Comparison of ENCODE assay signal across 12 mouse cellular contexts in the genomic region with DNA sequence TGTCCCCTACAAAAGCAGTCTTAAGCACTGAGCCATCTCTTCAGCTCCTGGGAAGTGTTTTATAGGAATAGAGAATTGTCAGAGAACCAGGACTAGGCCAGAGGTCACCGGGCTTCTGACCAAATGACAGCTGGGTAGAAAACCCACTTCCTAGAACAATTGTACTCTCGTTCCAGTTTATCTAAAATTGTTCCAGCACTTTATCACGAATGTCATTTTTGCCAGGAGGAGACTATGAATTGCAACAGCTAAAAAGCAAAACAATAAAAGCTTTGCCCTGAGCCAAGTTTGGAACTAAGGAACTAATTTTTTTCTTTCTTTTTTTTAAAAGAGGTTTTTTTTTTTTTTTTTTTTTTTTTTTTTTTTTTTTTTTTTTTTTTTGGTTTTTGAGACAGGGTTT. TPM values are rescaled to one million over a fixed set of nuclear protein-coding genes. Genes with fewer than 3 reads are reported as not detected.
DNase-seq lines count a peak whose midpoint lies in the region; ATAC-seq and TF ChIP-seq lines count a peak whose summit lies in the region.
"Had no signal": no experiment of that assay in that cellular context is flagged by ENCODE, and none has a peak within 500 bp of the region (broad histone marks: within the 10 kb centered on the region; RNA-seq: fewer than 3 reads in every experiment).

No protein-coding gene starts in this region.

- no peak overlapping the region for H3K4me3 ChIP-seq in gastrocnemius, adult 2 months
- H3K4me3 ChIP-seq in forebrain, embryonic 13.5 days: no peak overlapping the region
- H3K4me3 ChIP-seq: forebrain, embryonic 12.5 days; neural tube, embryonic 13.5 days had no signal

- peak; percentile 49 for DNase-seq in gastrocnemius, adult 2 months
- no peak for DNase-seq in gastrocnemius, postnatal 14 days
- DNase-seq in adrenal gland, postnatal 25 days: peak; percentile 58
- DNase-seq in heart, postnatal 36 days: peak; percentile 78 to 80
- peak; percentile 71 for DNase-seq in lung, postnatal 14 days
- DNase-seq in layer of hippocampus, adult 8-10 months (ENCODE audit: low spot score in 2 of 2): no peak
- DNase-seq in layer of hippocampus, postnatal 14 days (ENCODE audit: low spot score in 2 of 2): no peak
- DNase-seq: cerebellum, postnatal 36 days had no signal

- H3K36me3 ChIP-seq in forebrain, embryonic 13.5 days (ENCODE audit: poor library complexity, severe bottlenecking): no peaks in the 10 kb centered on the region
- H3K36me3 ChIP-seq: forebrain, embryonic 12.5 days; neural tube, embryonic 13.5 days had no signal

- TF ChIP-seq CTCF in gastrocnemius, adult 2 months (IDR thresholded peaks at IDR 0.05): no peak

- ATAC-seq in forebrain, embryonic 13.5 days: no peak

- peak overlapping the region; percentile 33 for H3K27ac ChIP-seq in gastrocnemius, adult 2 months
- H3K27ac ChIP-seq in forebrain, embryonic 13.5 days: no peak overlapping the region
- H3K27ac ChIP-seq: forebrain, embryonic 12.5 days; liver, embryonic 14.5 days; neural tube, embryonic 13.5 days had no signal

- H3K4me2 ChIP-seq in forebrain, embryonic 13.5 days: no peak overlapping the region
- H3K4me2 ChIP-seq: forebrain, embryonic 12.5 days; neural tube, embryonic 13.5 days had no signal

- H3K4me1 ChIP-seq in forebrain, embryonic 13.5 days: no peaks in the 10 kb centered on the region
- H3K4me1 ChIP-seq: forebrain, embryonic 12.5 days; neural tube, embryonic 13.5 days had no signal

- H3K27me3 ChIP-seq in forebrain, embryonic 13.5 days: no peaks in the 10 kb centered on the region
- H3K27me3 ChIP-seq: forebrain, embryonic 12.5 days; neural tube, embryonic 13.5 days had no signal

- H3K9ac ChIP-seq in forebrain, embryonic 13.5 days: no peak overlapping the region
- H3K9ac ChIP-seq: forebrain, embryonic 12.5 days; liver, embryonic 14.5 days; neural tube, embryonic 13.5 days had no signal

- intact Hi-C loops in gastrocnemius, adult 2 months (cut with DNase I): no loop called here
- intact Hi-C loops in gastrocnemius, postnatal 14 days (cut with DNase I; ENCODE audit: low total_unique reads): no loop called here
- intact Hi-C loops in heart, postnatal 36 days (cut with DNase I): no loop called here

- H3K9me3 ChIP-seq in forebrain, embryonic 13.5 days (replicated peaks): no peaks in the 10 kb centered on the region; the same call in 1 of the 2 replicates
- H3K9me3 ChIP-seq: forebrain, embryonic 12.5 days had no signal

- 92% methylated on average over 3 of the region's 3 CpGs for WGBS in forebrain, embryonic 13.5 days

RNA-seq across cellular contexts. Expression of gene Wbp2, which starts 8.8 kb away (rescaled TPM):
- 10 to 100 TPM; 77.2 to 81.8 TPM for total RNA-seq in gastrocnemius, adult 2 months (2021)
- 10 to 100 TPM; 61.6 to 65.3 TPM for total RNA-seq in gastrocnemius, postnatal 14 days (2021)
- 189 and 195 TPM in 2 replicates for total RNA-seq in adrenal gland, postnatal 25 days (2021)
- 100 to 1,000 TPM in 1 of 2 experiments, 10 to 100 TPM in 1; 97.0 to 106 TPM for total RNA-seq in heart, postnatal 36 days (2021)
- 114 and 115 TPM in 2 replicates for polyA plus RNA-seq in forebrain, embryonic 13.5 days (2015; fragmentation: Nextera tagmentation; extraction: Ambion mirVana)
- 100 to 1,000 TPM; 387 to 440 (median 429) TPM for total RNA-seq in layer of hippocampus, adult 8-10 months (2022)
- total RNA-seq in layer of hippocampus, postnatal 14 days (2021): 100 to 1,000 TPM; 287 to 295 TPM

RNA-seq across cellular contexts. Expression of gene Unc13d, which starts 17.8 kb away (rescaled TPM):
- total RNA-seq in gastrocnemius, adult 2 months (2021): under 1 TPM; 0.13 to 0.50 TPM
- under 1 TPM; 0.31 to 0.33 TPM for total RNA-seq in gastrocnemius, postnatal 14 days (2021)
- total RNA-seq in adrenal gland, postnatal 25 days (2021): 0.24 and 0.79 TPM in 2 replicates
- total RNA-seq in heart, postnatal 36 days (2021): under 1 TPM; 0.41 to 0.42 TPM
- 0.84 and 0.98 TPM in 2 replicates for polyA plus RNA-seq in forebrain, embryonic 13.5 days (2015; fragmentation: Nextera tagmentation; extraction: Ambion mirVana)
- total RNA-seq in layer of hippocampus, adult 8-10 months (2022): 1 to 10 TPM; 1.5 to 3.6 (median 2.3) TPM
- total RNA-seq in layer of hippocampus, postnatal 14 days (2021): 1 to 10 TPM; 1.3 to 2.1 TPM

RNA-seq across cellular contexts. Expression of gene Trim47, which starts 31.4 kb away (rescaled TPM):
- total RNA-seq in gastrocnemius, adult 2 months (2021): 10 to 100 TPM in 1 of 2 experiments, 1 to 10 TPM in 1; 6.0 to 12.2 TPM
- 10 to 100 TPM; 21.2 to 21.3 TPM for total RNA-seq in gastrocnemius, postnatal 14 days (2021)
- total RNA-seq in adrenal gland, postnatal 25 days (2021): 17.1 and 20.2 TPM in 2 replicates
- total RNA-seq in heart, postnatal 36 days (2021): 10 to 100 TPM; 25.2 to 34.2 TPM
- polyA plus RNA-seq in forebrain, embryonic 13.5 days (2015; fragmentation: Nextera tagmentation; extraction: Ambion mirVana): 2.7 and 2.8 TPM in 2 replicates
- 10 to 100 TPM in 1 of 4 experiments, 1 to 10 TPM in 3; 5.0 to 13.0 (median 8.2) TPM for total RNA-seq in layer of hippocampus, adult 8-10 months (2022)
- 1 to 10 TPM; 5.7 to 7.8 TPM for total RNA-seq in layer of hippocampus, postnatal 14 days (2021)

RNA-seq across cellular contexts. Expression of gene Trim65, which starts 35.4 kb away (rescaled TPM):
- 1 to 10 TPM; 4.2 to 6.6 TPM for total RNA-seq in gastrocnemius, adult 2 months (2021)
- total RNA-seq in gastrocnemius, postnatal 14 days (2021): 1 to 10 TPM; 3.3 to 3.5 TPM
- 12.2 and 12.9 TPM in 2 replicates for total RNA-seq in adrenal gland, postnatal 25 days (2021)
- 1 to 10 TPM; 7.4 to 7.6 TPM for total RNA-seq in heart, postnatal 36 days (2021)
- polyA plus RNA-seq in forebrain, embryonic 13.5 days (2015; fragmentation: Nextera tagmentation; extraction: Ambion mirVana): 1.2 and 1.6 TPM in 2 replicates
- 1 to 10 TPM; 7.2 to 10.0 (median 7.9) TPM for total RNA-seq in layer of hippocampus, adult 8-10 months (2022)
- 1 to 10 TPM; 6.0 to 6.6 TPM for total RNA-seq in layer of hippocampus, postnatal 14 days (2021)

RNA-seq across cellular contexts. Expression of gene Mrpl38, which starts 43.1 kb away (rescaled TPM):
- total RNA-seq in gastrocnemius, adult 2 months (2021): 10 to 100 TPM; 47.5 to 61.5 TPM
- 10 to 100 TPM; 41.8 to 49.5 TPM for total RNA-seq in gastrocnemius, postnatal 14 days (2021)
- total RNA-seq in adrenal gland, postnatal 25 days (2021): 86.5 and 103 TPM in 2 replicates
- 10 to 100 TPM; 62.9 to 63.4 TPM for total RNA-seq in heart, postnatal 36 days (2021)
- polyA plus RNA-seq in forebrain, embryonic 13.5 days (2015; fragmentation: Nextera tagmentation; extraction: Ambion mirVana): 79.8 and 86.1 TPM in 2 replicates
- total RNA-seq in layer of hippocampus, adult 8-10 months (2022): 10 to 100 TPM; 56.1 to 66.6 (median 62.8) TPM
- total RNA-seq in layer of hippocampus, postnatal 14 days (2021): 10 to 100 TPM; 55.3 to 63.7 TPM

Comparison
In these comparisons a context has a peak if more than half of its experiments do, and no peak if none do; other contexts are left out.
1. DNase-seq: peak in gastrocnemius, adult 2 months (single experiment), adrenal gland, postnatal 25 days (single experiment), heart, postnatal 36 days (2 of 2) and lung, postnatal 14 days (single experiment); none in gastrocnemius, postnatal 14 days (single experiment), layer of hippocampus, adult 8-10 months (0 of 2) and layer of hippocampus, postnatal 14 days (0 of 2).